Mouse (Mus musculus): ENCODE results near the gene Psg28.
"Not testable (repeated sequence)": the region's sequence is repeated elsewhere in the genome, so short reads cannot be mapped to it uniquely, and the experiment has no call there.

Psg28 gene

GRCm38 (mm10) chr7:18431941-18432340 lies at the start of gene Psg28:
Psg28 (minus strand) TSS chr7:18432041.
- DNase-seq (ENCODE audit: low read depth, low spot score) = not testable (repeated sequence)

- no peak for DNase-seq (ENCODE audit: low read depth, low spot score)
These were observed 28.4 kb downstream of the Psg28 start for GRCm38 (mm10) chr7:18403407-18403806.

GRCm38 (mm10) chr7:18402527-18403237 lies 29.2 kb downstream of the Psg28 start:
- no peak for DNase-seq (ENCODE audit: low read depth, low spot score)

- DNase-seq (ENCODE audit: low read depth, low spot score) = not testable (repeated sequence)
These were observed 40.4 kb downstream of the Psg28 start for GRCm38 (mm10) chr7:18391483-18391882.

GRCm38 (mm10) chr7:18378295-18378694 lies 53.5 kb downstream of the Psg28 start:
- no peak for DNase-seq (ENCODE audit: low read depth, low spot score)
